Mouse (Mus musculus) myocyte (in vitro differentiated cells): ENCODE data around the gene Tbx20. TPM values are rescaled to one million over a fixed set of nuclear protein-coding genes. Genes with fewer than 3 reads are reported as not detected.

Experiments used
- H3K27me3 ChIP-seq: one replicate; pipeline ENCODE4 v1.6.1; 2011; ENCODE audit not compliant: control insufficient read depth, insufficient read depth, insufficient read length
- H3K36me3 ChIP-seq: one replicate; pipeline ENCODE4 v1.6.1; 2011; ENCODE audit not compliant: control insufficient read depth, insufficient read depth
- H3K4me2 ChIP-seq: one replicate; pipeline ENCODE4 v1.6.1; 2011; ENCODE audit warnings: low read depth, control low read depth
- H3K4me3 ChIP-seq: one replicate; pipeline ENCODE4 v1.5.1; 2011; ENCODE audit warnings: mild to moderate bottlenecking, control low read depth, moderate library complexity
- H3K79me2 ChIP-seq: one replicate; pipeline ENCODE4 v1.6.1; 2011; ENCODE audit not compliant: control insufficient read depth, insufficient read depth
- H3ac ChIP-seq: one replicate; pipeline ENCODE4 v1.6.1; 2011; ENCODE audit not compliant: control insufficient read depth, insufficient read length
- CEBPB ChIP-seq: IDR thresholded peaks from 2 replicates; pipeline ENCODE4 v1.6.1; 2011; ENCODE audit warnings: mild to moderate bottlenecking, moderate library complexity; ENCODE audit not compliant: poor library complexity, insufficient read depth, severe bottlenecking
- E2F4 ChIP-seq: IDR thresholded peaks from one replicate; pipeline ENCODE4 v1.6.1; 2011; ENCODE audit warnings: mild to moderate bottlenecking, control low read depth, moderate library complexity; ENCODE audit not compliant: insufficient read depth
- MAX ChIP-seq: IDR thresholded peaks from one replicate; pipeline ENCODE4 v1.6.1; 2011; ENCODE audit warnings: low read depth, mild to moderate bottlenecking, control low read depth
- MYOD1 ChIP-seq, 3 experiments: IDR thresholded peaks; one replicate each; pipeline ENCODE4 v1.6.1; 2011; ENCODE audit warnings: control low read depth in 2 of 3, low read depth in 2 of 3, mild to moderate bottlenecking in 2 of 3, moderate library complexity in 1 of 3; ENCODE audit not compliant: insufficient read length in 2 of 3, control insufficient read depth in 1 of 3
- MYOG ChIP-seq, 3 experiments: IDR thresholded peaks; one replicate each; pipeline ENCODE4 v1.6.1; 2011; ENCODE audit warnings: control low read depth in 2 of 3, low read depth in 2 of 3, mild to moderate bottlenecking in 2 of 3; ENCODE audit not compliant: insufficient read length in 2 of 3, control insufficient read depth in 1 of 3, insufficient read depth in 1 of 3
- POLR2A ChIP-seq: IDR thresholded peaks from one replicate; pipeline ENCODE4 v1.6.1; 2011; ENCODE audit warnings: low read depth, mild to moderate bottlenecking, control low read depth, moderate library complexity; ENCODE audit not compliant: insufficient read length
- POLR2AphosphoS2 ChIP-seq: IDR thresholded peaks from one replicate; pipeline ENCODE4 v1.6.1; 2011; ENCODE audit warnings: low read depth, control low read depth; ENCODE audit not compliant: insufficient read length
- REST ChIP-seq: IDR thresholded peaks from one replicate; pipeline ENCODE4 v1.6.1; 2011; ENCODE audit warnings: mild to moderate bottlenecking, control low read depth, moderate library complexity; ENCODE audit not compliant: insufficient read depth, insufficient read length
- SRF ChIP-seq: IDR thresholded peaks from one replicate; pipeline ENCODE4 v1.6.1; 2011; ENCODE audit warnings: low read depth; ENCODE audit not compliant: control insufficient read depth, insufficient read length
- TCF12 ChIP-seq: IDR thresholded peaks from one replicate; pipeline ENCODE4 v1.6.1; 2011; ENCODE audit warnings: mild to moderate bottlenecking, control low read depth; ENCODE audit not compliant: poor library complexity, insufficient read depth, severe bottlenecking
- TCF3 ChIP-seq: IDR thresholded peaks from one replicate; pipeline ENCODE4 v1.6.1; 2011; ENCODE audit warnings: low read depth, control low read depth; ENCODE audit not compliant: insufficient read length
- USF1 ChIP-seq: IDR thresholded peaks from one replicate; pipeline ENCODE4 v1.6.1; 2011; ENCODE audit warnings: low read depth, mild to moderate bottlenecking, control low read depth, moderate library complexity
- polyA plus RNA-seq: library from polyadenylated mRNA; unstranded; fragments of >200 nt; fragmentation: generic; extraction: Trizol; gene quantifications from one replicate; pipeline ENCODE4 v1.2.1, GENCODE M21; 2012; ENCODE audit warnings: missing spikeins

The Tbx20 gene
- not detected for polyA plus RNA-seq

GRCm38 (mm10) chr9:24774160-24774969 lies at the start of gene Tbx20:
Gene Tbx20 (minus strand): TSS chr9:24774303.
- Histone ChIP-seq H3K27me3 (peaks cover 60% of the 10 kb centered on the region), H3K4me2 (no peak within 1 kb of the TSS), H3ac (no peak within 1 kb of the TSS), H3K4me3 (no peak within 1 kb of the TSS), H3K79me2 (no peaks in the 10 kb centered on the region), H3K36me3 (no peaks in the 10 kb centered on the region)
- TF ChIP-seq MAX (no peak), POLR2A (no peak), E2F4 (no peak), REST (no peak), USF1 (no peak), TCF12 (no peak), MYOG (IDR thresholded peaks at IDR 0.05; ENCODE audit: control insufficient read depth in 1 of 3, insufficient read depth in 1 of 3, insufficient read length in 2 of 3, low read depth in 2 of 3) (no peak), POLR2AphosphoS2 (no peak), SRF (no peak), TCF3 (no peak), CEBPB (no peak), MYOD1 (IDR thresholded peaks at IDR 0.05; ENCODE audit: control insufficient read depth in 1 of 3, insufficient read length in 2 of 3, low read depth in 2 of 3) (no peak)

GRCm38 (mm10) chr9:24818511-24818910 lies 44.4 kb upstream of the Tbx20 start:
- Histone ChIP-seq H3K36me3 (no peaks in the 10 kb centered on the region), H3K27me3 (no peaks in the 10 kb centered on the region), H3K4me3 (no peak overlapping the region), H3ac (no peak overlapping the region), H3K79me2 (no peaks in the 10 kb centered on the region), H3K4me2 (no peak overlapping the region)
- TF ChIP-seq MYOD1 (IDR thresholded peaks at IDR 0.05; ENCODE audit: control insufficient read depth in 1 of 3, insufficient read length in 2 of 3, low read depth in 2 of 3) (no peak), TCF12 (no peak), USF1 (no peak), E2F4 (no peak), MAX (no peak), SRF (no peak), POLR2A (no peak), POLR2AphosphoS2 (no peak), REST (no peak), CEBPB (no peak), TCF3 (no peak), MYOG (IDR thresholded peaks at IDR 0.05; ENCODE audit: control insufficient read depth in 1 of 3, insufficient read depth in 1 of 3, insufficient read length in 2 of 3, low read depth in 2 of 3) (no peak)

- H3K79me2 ChIP-seq, result no peaks in the 10 kb centered on the region
- no peak overlapping the region for H3K4me3 ChIP-seq
- TF ChIP-seq REST (no peak), POLR2AphosphoS2 (no peak), MYOG (IDR thresholded peaks at IDR 0.05; ENCODE audit: control insufficient read depth in 1 of 3, insufficient read depth in 1 of 3, insufficient read length in 2 of 3, low read depth in 2 of 3) (no peak), E2F4 (no peak), POLR2A (no peak), USF1 (no peak), MYOD1 (IDR thresholded peaks at IDR 0.05; ENCODE audit: control insufficient read depth in 1 of 3, insufficient read length in 2 of 3, low read depth in 2 of 3) (no peak), TCF3 (no peak), MAX (no peak), TCF12 (no peak)
- H3K36me3 ChIP-seq, result no peaks in the 10 kb centered on the region
- no peak overlapping the region for H3K4me2 ChIP-seq
- no peak overlapping the region for H3ac ChIP-seq
- H3K27me3 ChIP-seq, result no peaks in the 10 kb centered on the region
Observed at GRCm38 (mm10) chr9:24812461-24812860, 38.4 kb upstream of the Tbx20 start.

- Histone ChIP-seq H3K27me3 (no peaks in the 10 kb centered on the region), H3K4me2 (no peak overlapping the region), H3K79me2 (no peaks in the 10 kb centered on the region), H3K4me3 (no peak overlapping the region), H3ac (no peak overlapping the region), H3K36me3 (no peaks in the 10 kb centered on the region)
- TF ChIP-seq MYOG (IDR thresholded peaks at IDR 0.05; ENCODE audit: control insufficient read depth in 1 of 3, insufficient read depth in 1 of 3, insufficient read length in 2 of 3, low read depth in 2 of 3), result no peak
- TF ChIP-seq SRF, result no peak
- TF ChIP-seq E2F4, result no peak
- TF ChIP-seq REST, result no peak
- TF ChIP-seq USF1, result no peak
- TF ChIP-seq TCF12, result no peak
- no peak for TF ChIP-seq POLR2A
- no peak for TF ChIP-seq TCF3
- TF ChIP-seq POLR2AphosphoS2, result no peak
- no peak for TF ChIP-seq MYOD1 (IDR thresholded peaks at IDR 0.05; ENCODE audit: control insufficient read depth in 1 of 3, insufficient read length in 2 of 3, low read depth in 2 of 3)
- TF ChIP-seq CEBPB, result no peak
- TF ChIP-seq MAX, result no peak
Observed at GRCm38 (mm10) chr9:24792110-24792509, 18.0 kb upstream of the Tbx20 start.
